Mouse (Mus musculus) forebrain, embryonic 14.5 days (tissue): Measurements from ENCODE around the gene Ifitm3. TPM values are rescaled to one million over a fixed set of nuclear protein-coding genes. Genes with fewer than 3 reads are reported as not detected.

Experiments
- ATAC-seq: fragments of 200-750 bp; cut with Nextera tagmentation; 2 replicates; pipeline ENCODE4 v1.8.0; 2017; ENCODE audit warnings: mild to moderate bottlenecking, moderate library complexity
- DNase-seq: peaks from one replicate; pipeline ENCODE4 v3.0.0-alpha.2; 2015; ENCODE audit warnings: low spot score
- H3K27ac ChIP-seq: fragments of 300-500 bp; sonication (generic); 2 replicates; pipeline ENCODE4 v1.5.1; 2014; ENCODE audit warnings: low read depth, mild to moderate bottlenecking, control low read depth, low read length, moderate library complexity
- H3K27me3 ChIP-seq: fragments of 300-500 bp; sonication (generic); replicated peaks from 2 replicates; pipeline ENCODE4 v1.6.1; 2014; ENCODE audit warnings: low read length, control low read depth, mixed read lengths; ENCODE audit not compliant: control insufficient read depth, insufficient read depth
- H3K36me3 ChIP-seq: fragments of 300-500 bp; sonication (generic); 2 replicates; pipeline ENCODE4 v1.6.1; 2014; ENCODE audit warnings: low read length, control low read depth; ENCODE audit not compliant: control insufficient read depth, insufficient read depth
- H3K4me1 ChIP-seq: fragments of 300-500 bp; sonication (generic); 2 replicates; pipeline ENCODE4 v1.6.1; 2014; ENCODE audit warnings: antibody characterized with exemption, low read length, control low read depth; ENCODE audit not compliant: control insufficient read depth, insufficient read depth
- H3K4me2 ChIP-seq: fragments of 300-500 bp; sonication (generic); 2 replicates; pipeline ENCODE4 v1.6.1; 2014; ENCODE audit warnings: mild to moderate bottlenecking, control low read depth, low read length
- H3K4me3 ChIP-seq: fragments of 300-500 bp; sonication (generic); 2 replicates; pipeline ENCODE4 v1.5.1; 2014; ENCODE audit warnings: low read depth, low read length, control low read depth
- H3K9ac ChIP-seq: fragments of 300-500 bp; sonication (generic); 2 replicates; pipeline ENCODE4 v1.6.1; 2014; ENCODE audit warnings: mild to moderate bottlenecking, low read length, control low read depth, moderate library complexity
- H3K9me3 ChIP-seq: fragments of 300-500 bp; sonication (generic); replicated peaks from 2 replicates; pipeline ENCODE4 v1.6.1; 2016; ENCODE audit warnings: low read length, control low read depth, mixed read lengths; ENCODE audit not compliant: control insufficient read depth
- WGBS: fragments of 180-500 bp; shearing (Covaris S2); extraction: QIAGEN DNeasy Blood & Tissue Kit; methylation state at CpG from one replicate; pipeline ENCODE4 v1.1.7; 2014; 5-methylcytosine and 5-hydroxymethylcytosine counted together
- polyA plus RNA-seq: library from polyadenylated mRNA; unstranded; fragments of >200 nt; fragmentation: Nextera tagmentation; extraction: Ambion mirVana; gene quantifications from 2 replicates; pipeline ENCODE4 v1.2.1, GENCODE M21; 2014

Gene Ifitm3
- polyA plus RNA-seq, 1 experiment from 2014 or later = 29.7 TPM

DNA sequence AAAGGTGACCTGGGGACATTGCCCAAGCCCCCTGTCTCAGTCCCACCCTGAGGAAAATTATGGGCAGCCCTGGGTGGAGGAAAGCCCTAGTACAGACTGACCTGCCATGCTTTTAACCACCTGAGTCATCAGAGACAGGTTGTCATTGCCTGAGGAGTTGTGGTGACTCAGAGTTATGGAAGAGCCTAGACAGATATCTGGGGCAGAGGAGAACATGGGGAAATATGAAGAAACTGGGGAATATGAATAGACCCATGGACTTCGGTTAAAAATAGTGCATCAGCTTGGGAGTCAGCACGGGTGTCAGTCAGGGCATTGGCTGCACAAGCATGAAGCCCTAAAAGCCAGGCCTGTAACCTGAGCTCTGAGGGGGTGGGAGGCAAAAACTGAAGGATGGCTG is 38.8 kb upstream of the Ifitm3 start:
- no peaks in the 10 kb centered on the region; the same call in 1 of the 2 replicates for H3K27me3 ChIP-seq
- no peak overlapping the region for H3K9ac ChIP-seq
- H3K4me2 ChIP-seq = no peak overlapping the region
- WGBS = 85% methylated on average over 2 of the region's 2 CpGs
- no peak overlapping the region for H3K27ac ChIP-seq
- no peak overlapping the region for H3K4me3 ChIP-seq
- no peaks in the 10 kb centered on the region for H3K9me3 ChIP-seq
- no peaks in the 10 kb centered on the region for H3K36me3 ChIP-seq
- H3K4me1 ChIP-seq = peaks cover 7% of the 10 kb centered on the region
- ATAC-seq = no peak
- no peak for DNase-seq

DNA sequence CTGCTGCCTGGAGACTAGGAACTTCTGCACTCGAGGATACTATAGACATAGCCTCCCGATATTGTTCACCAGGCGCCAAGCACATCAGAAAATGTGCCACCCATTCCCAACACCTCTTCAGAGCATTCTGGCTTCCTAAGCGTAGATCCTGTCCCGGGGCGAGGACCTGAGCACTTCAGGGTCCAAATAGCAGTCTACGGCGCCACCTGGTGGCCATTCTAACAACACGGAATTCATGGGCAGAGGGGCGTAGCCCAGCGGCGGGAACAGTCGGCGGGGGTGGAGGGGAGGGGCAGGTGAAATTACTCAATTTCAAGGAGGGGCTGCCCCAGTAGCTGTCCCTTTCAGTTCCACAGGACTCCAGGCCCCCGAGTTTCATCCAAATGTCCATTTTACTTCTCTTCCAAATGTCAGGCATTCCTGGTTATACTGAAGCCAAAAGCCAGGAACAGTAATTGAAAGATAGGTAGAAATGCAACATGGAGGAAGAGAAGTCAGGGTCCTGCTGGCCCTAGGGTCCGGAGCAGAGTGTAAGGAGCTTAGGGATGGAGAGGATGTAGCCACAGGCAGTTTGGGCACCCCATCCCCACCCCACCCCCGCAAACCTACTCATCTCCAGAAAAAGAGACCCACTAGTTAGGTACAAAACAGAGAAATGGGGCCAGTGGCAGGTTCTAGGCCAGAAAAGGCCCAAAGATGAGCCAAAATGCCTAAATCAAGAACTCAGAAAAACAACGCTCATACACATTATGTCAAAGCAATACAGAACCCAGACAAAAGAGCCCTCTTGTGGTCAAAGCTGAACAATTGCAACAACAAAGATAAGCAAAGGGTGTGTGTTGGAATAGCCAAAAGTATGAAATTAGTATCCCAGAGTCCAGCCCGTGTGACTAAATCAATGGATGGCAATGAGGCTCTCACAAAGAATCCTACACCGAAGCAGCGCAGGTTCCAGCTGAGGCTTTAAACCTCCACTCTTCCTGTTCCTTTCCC is 38.0 kb upstream of the Ifitm3 start:
- Histone ChIP-seq H3K4me3 (peak overlapping the region; percentile 30), H3K27ac (peak overlapping the region; percentile 60; the same call in 1 of the 2 replicates), H3K4me2 (peak overlapping the region; percentile 78), H3K9me3 (no peaks in the 10 kb centered on the region), H3K4me1 (peaks cover 7% of the 10 kb centered on the region), H3K27me3 (no peaks in the 10 kb centered on the region; the same call in 1 of the 2 replicates), H3K36me3 (no peaks in the 10 kb centered on the region), H3K9ac (peak overlapping the region; percentile 61)
- WGBS = 14% methylated on average over 21 of the region's 21 CpGs
- DNase-seq = peak; percentile 95
- ATAC-seq = peak; percentile 95

DNA sequence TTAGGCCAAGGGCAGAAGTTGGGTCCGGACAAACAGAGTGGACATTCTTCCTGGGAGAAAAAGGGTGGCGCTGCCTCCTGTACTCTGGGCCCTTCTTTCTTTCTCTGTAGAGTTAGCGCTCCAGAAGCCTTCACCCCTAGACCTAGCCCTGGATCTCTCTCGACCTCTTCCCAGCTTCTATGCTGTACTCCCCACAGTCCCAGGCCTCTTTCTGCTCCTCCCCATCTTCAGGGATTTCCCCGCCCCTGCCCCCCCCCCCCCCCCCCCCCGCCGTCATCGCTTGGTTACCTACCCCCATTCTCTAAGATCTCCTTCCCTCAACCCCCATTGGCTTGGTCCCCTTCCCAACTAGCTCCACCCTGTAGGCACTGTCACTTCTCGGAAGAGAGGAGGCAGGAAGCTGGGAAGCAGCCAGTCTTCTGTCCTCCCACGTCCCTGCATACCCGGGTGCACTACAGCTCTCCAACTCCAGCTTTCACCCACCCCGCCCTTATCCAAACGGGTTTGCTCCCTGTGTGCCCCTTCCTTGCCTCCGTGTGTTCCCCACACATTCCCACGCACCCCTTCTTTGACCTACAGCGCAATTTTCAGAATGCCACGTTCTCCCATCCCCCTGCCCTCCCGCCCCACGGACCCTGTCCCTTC is 37.1 kb upstream of the Ifitm3 start:
- Histone ChIP-seq H3K4me2 (peak overlapping the region; percentile 78), H3K4me1 (peaks cover 7% of the 10 kb centered on the region), H3K27me3 (no peaks in the 10 kb centered on the region; the same call in 1 of the 2 replicates), H3K27ac (peak overlapping the region; percentile 60; the same call in 1 of the 2 replicates), H3K36me3 (no peaks in the 10 kb centered on the region), H3K9ac (peak overlapping the region; percentile 61), H3K4me3 (peak overlapping the region; percentile 30), H3K9me3 (no peaks in the 10 kb centered on the region)
- ATAC-seq = peak; percentile 87
- 6% methylated on average over 15 of the region's 19 CpGs for WGBS
- peak; percentile 73 for DNase-seq

DNA sequence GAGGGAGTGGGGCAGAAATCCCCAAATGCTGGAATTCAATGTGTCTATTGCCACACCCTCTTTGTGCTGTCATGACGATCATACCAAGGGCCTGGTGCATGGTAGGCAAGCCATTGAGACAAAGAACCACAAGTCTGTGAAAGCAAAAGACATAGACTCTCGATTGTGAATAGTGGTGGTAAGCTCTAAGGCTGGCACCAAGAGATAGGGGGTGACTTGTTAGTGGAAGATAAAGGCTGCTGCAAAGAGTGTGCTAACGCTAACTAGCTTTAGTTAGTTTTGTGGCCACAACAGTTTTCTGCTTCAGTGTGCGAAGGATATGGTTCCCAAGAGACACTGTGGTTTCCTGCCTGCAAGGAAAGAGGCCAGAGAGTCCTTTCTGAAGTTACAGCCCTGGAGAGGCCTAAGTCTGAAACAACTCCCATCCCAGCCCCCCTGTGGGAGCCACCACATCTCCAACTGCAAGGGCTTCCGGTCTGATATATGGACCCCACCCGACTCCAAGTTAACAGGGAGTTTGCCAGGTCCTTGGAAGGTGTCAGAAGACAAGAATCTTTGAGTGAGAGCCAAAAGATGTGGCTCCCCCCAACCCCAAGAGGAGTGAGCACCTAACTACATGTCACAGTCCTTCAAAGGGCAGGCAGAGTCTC is 36.5 kb upstream of the Ifitm3 start:
- H3K9me3 ChIP-seq = no peaks in the 10 kb centered on the region
- no peaks in the 10 kb centered on the region for H3K36me3 ChIP-seq
- no peak overlapping the region for H3K4me3 ChIP-seq
- ATAC-seq = no peak
- H3K4me2 ChIP-seq = peak overlapping the region; percentile 78
- H3K27me3 ChIP-seq = no peaks in the 10 kb centered on the region; the same call in 1 of the 2 replicates
- peaks cover 7% of the 10 kb centered on the region for H3K4me1 ChIP-seq
- H3K9ac ChIP-seq = no peak overlapping the region
- WGBS = 74% methylated on average over 6 of the region's 6 CpGs
- H3K27ac ChIP-seq = no peak overlapping the region
- DNase-seq = no peak

DNA sequence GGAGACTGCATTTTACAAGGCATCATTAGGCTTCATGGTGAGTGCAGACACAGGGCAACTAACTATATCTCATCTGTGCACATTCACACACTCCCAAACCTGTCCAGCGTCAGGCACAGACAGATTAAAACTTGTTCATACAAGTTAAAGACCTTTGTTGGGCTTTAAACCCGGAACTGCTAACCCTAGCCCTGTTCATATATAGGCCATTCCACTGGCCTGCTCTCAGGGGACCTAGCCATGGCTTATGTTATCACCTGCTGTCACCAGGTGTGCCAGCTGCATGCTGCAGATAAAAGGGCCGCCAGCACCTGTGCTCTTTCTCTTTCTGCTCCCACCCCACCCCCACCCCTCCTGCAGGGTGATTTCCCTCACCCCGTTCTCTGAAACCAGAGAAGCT is 32.0 kb upstream of the Ifitm3 start:
- Histone ChIP-seq H3K27me3 (no peaks in the 10 kb centered on the region; the same call in 1 of the 2 replicates), H3K9ac (no peak overlapping the region), H3K4me1 (peaks cover 3% of the 10 kb centered on the region; the same call in 1 of the 2 replicates), H3K9me3 (no peaks in the 10 kb centered on the region), H3K4me2 (no peak overlapping the region), H3K27ac (no peak overlapping the region), H3K4me3 (no peak overlapping the region), H3K36me3 (no peaks in the 10 kb centered on the region)
- ATAC-seq (no peak), DNase-seq (no peak)
- 59% methylated on average over 4 of the region's 4 CpGs for WGBS

DNA sequence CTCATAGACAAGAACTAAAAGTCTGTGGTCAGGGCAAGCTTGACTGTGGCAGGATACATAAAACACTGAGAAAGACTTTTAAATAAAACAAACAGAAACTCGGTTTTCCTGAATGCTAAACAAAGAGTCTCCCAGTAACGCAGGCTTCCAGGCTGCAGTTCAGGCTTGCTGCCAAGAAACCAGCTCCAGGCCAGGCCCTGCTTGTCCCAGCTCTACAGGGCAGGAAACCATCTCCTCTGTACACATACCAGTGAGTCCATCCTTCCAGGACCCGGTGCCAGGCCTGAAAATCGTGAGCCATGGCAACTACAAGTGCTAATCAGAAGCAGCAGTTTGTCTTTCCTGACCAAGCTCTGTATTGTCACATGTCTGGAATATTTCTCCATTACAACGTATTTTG is 31.1 kb upstream of the Ifitm3 start:
- Histone ChIP-seq H3K36me3 (no peaks in the 10 kb centered on the region), H3K4me1 (no peaks in the 10 kb centered on the region), H3K4me2 (no peak overlapping the region), H3K4me3 (no peak overlapping the region), H3K9me3 (no peaks in the 10 kb centered on the region), H3K27me3 (no peaks in the 10 kb centered on the region), H3K9ac (no peak overlapping the region), H3K27ac (no peak overlapping the region)
- peak; percentile 75 for DNase-seq
- ATAC-seq = peak; percentile 78; the same call in 1 of the 2 replicates
- WGBS = 29% methylated on average over 5 of the region's 5 CpGs

DNA sequence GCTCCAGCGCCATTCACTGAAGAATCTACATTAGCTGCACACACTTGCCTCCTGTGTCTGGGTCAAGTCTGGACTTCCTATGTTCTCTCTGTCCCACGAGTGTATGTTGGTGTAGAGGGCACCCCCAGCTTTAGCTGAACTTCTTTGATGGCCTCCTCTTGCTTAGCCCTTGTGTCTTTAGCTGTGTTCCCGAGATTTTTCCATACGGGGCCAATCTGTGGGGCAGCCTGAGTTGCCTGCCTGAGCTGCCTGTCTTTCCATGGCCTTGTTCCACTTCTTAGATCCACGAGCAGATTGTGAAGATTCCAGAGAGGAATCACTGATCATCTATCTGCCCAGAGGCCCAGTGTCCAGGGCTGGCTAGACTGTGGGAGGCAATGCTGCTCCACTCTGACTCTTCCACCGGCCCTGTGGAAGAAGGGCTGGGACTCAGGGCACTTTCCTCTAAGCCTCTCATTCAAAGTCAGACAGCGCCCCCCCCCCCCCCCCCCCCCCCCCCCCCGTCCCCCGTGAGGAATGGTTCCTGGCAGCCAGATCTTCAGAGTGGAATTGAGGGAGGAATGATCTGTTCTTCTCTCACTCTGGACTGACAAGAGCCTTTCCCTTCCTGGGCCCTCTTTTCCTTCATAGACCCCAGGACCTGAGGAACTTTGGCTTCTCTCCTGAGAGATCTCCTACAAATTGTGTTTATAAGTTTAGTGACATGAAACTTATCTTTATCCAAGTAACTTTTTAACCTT is 30.5 kb upstream of the Ifitm3 start:
- H3K4me2 ChIP-seq = no peak overlapping the region
- DNase-seq (no peak), ATAC-seq (no peak)
- H3K4me1 ChIP-seq = no peaks in the 10 kb centered on the region
- no peak overlapping the region for H3K9ac ChIP-seq
- H3K4me3 ChIP-seq = no peak overlapping the region
- H3K27ac ChIP-seq = no peak overlapping the region
- H3K27me3 ChIP-seq = no peaks in the 10 kb centered on the region
- WGBS = 42% methylated on average over 6 of the region's 9 CpGs
- H3K36me3 ChIP-seq = no peaks in the 10 kb centered on the region
- H3K9me3 ChIP-seq = no peaks in the 10 kb centered on the region

DNA sequence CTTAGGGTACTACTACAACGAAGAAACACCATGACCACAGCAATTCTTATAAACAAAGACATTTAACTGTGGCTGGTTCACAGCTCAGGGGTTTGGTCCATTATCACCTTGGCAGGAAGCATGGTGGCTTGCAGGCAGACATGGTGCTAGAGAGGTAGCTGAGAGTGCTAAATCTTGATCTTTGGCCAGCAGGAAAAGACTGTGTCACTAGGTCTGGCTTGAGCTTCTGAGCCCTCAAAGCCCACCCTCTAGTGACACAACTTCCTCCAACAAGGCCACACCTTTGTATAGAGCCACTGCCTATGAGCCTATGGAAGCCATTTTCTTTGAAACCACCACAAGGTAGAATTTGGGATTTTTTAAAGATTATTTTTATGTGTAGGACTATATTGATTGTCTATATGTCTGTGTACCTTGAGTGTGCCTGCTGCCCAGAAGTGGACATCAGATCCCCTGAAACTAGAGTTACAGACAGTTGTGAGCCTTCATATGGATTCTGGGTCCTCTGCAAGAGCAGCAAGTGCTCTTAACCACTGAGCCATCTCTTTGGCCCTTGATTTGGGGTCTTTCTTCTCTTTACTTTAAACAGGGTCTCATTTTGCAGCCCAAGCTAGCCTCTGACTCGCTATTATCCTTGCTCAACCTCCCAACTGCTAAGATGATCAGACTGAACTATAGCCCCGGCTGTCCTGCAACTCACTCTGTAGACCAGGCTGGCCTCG is 29.0 kb upstream of the Ifitm3 start:
- no peak overlapping the region for H3K4me3 ChIP-seq
- H3K4me1 ChIP-seq = no peaks in the 10 kb centered on the region
- H3K36me3 ChIP-seq = no peaks in the 10 kb centered on the region
- no peak for ATAC-seq
- DNase-seq = no peak
- H3K9ac ChIP-seq = no peak overlapping the region
- H3K27ac ChIP-seq = no peak overlapping the region
- H3K27me3 ChIP-seq = no peaks in the 10 kb centered on the region
- no peak overlapping the region for H3K4me2 ChIP-seq
- no peaks in the 10 kb centered on the region for H3K9me3 ChIP-seq
- 92% methylated on average over 4 of the region's 4 CpGs for WGBS
